Mouse (Mus musculus) limb, embryonic 14.5 days (tissue): ENCODE results near the gene Ube4a. TPM values are rescaled to one million over a fixed set of nuclear protein-coding genes. Genes with fewer than 3 reads are reported as not detected.
A peak's percentile ranks its signal among the peaks of the same experiment; 100 is the strongest.

Experiments
- ATAC-seq: fragments of 200-750 bp; cut with Nextera tagmentation; 2 replicates; pipeline ENCODE4 v1.8.0; 2017; ENCODE audit warnings: low read depth, moderate number of reproducible peaks, moderate TSS enrichment; ENCODE audit not compliant: low FRiP score
- DNase-seq: peaks from one replicate; pipeline ENCODE4 v3.0.0-alpha.2; 2015; ENCODE audit warnings: low spot score
- H3K27ac ChIP-seq: fragments of 300-500 bp; sonication (generic); replicated peaks from 2 replicates; pipeline ENCODE4 v1.5.1; 2014; ENCODE audit warnings: low read depth, mild to moderate bottlenecking, low read length, moderate library complexity, mixed read lengths
- H3K27me3 ChIP-seq: fragments of 300-500 bp; sonication (generic); 2 replicates; pipeline ENCODE4 v1.6.1; 2014; ENCODE audit warnings: low read length, mixed read lengths; ENCODE audit not compliant: control insufficient read depth, insufficient read depth
- H3K36me3 ChIP-seq: fragments of 300-500 bp; sonication (generic); 2 replicates; pipeline ENCODE4 v1.6.1; 2014; ENCODE audit warnings: mild to moderate bottlenecking, low read length, moderate library complexity, mixed read lengths; ENCODE audit not compliant: control insufficient read depth, insufficient read depth
- H3K4me1 ChIP-seq: fragments of 300-500 bp; sonication (generic); 2 replicates; pipeline ENCODE4 v1.6.1; 2014; ENCODE audit warnings: antibody characterized with exemption, low read length, mixed read lengths; ENCODE audit not compliant: control insufficient read depth, insufficient read depth
- H3K4me2 ChIP-seq: fragments of 300-500 bp; sonication (generic); replicated peaks from 2 replicates; pipeline ENCODE4 v1.6.1; 2014; ENCODE audit warnings: low read depth, mild to moderate bottlenecking, low read length, moderate library complexity; ENCODE audit not compliant: severe bottlenecking
- H3K4me3 ChIP-seq: fragments of 300-500 bp; sonication (generic); replicated peaks from 2 replicates; pipeline ENCODE4 v1.5.1; 2014; ENCODE audit warnings: low read length
- H3K9ac ChIP-seq: fragments of 300-500 bp; sonication (generic); 2 replicates; pipeline ENCODE4 v1.6.1; 2014; ENCODE audit warnings: mild to moderate bottlenecking, low read depth, low read length, moderate library complexity; ENCODE audit not compliant: severe bottlenecking
- H3K9me3 ChIP-seq: fragments of 300-500 bp; sonication (generic); 2 replicates; pipeline ENCODE4 v1.6.1; 2016; ENCODE audit warnings: low read length; ENCODE audit not compliant: control insufficient read depth
- POLR2A ChIP-seq: fragments of 200-500 bp; IDR thresholded peaks from 2 replicates; pipeline ENCODE4 v1.8.0; 2012; ENCODE audit warnings: inconsistent platforms, mild to moderate bottlenecking, moderate library complexity, borderline replicate concordance; ENCODE audit not compliant: insufficient read depth, insufficient read length; ENCODE audit errors: extremely low read depth
- WGBS: fragments of 180-500 bp; shearing (Covaris S2); extraction: QIAGEN DNeasy Blood & Tissue Kit; methylation state at CpG from one replicate; pipeline ENCODE4 v1.1.7; 2014; 5-methylcytosine and 5-hydroxymethylcytosine counted together
- polyA plus RNA-seq, 2 experiments: library from polyadenylated mRNA; depleted of rRNA in 1 of 2; stranded (reverse) in 1 of 2; unstranded in 1 of 2; fragments of >200 nt; fragmentation: Nextera tagmentation in 1 of 2; extraction: Ambion mirVana in 1 of 2; gene quantifications; 2 replicates each; pipeline versions ENCODE4 v1.2.1 to v1.2.3; 2012 to 2014

Gene Ube4a
- polyA plus RNA-seq, 2 experiments: 23.9 to 33.4 TPM

DNA sequence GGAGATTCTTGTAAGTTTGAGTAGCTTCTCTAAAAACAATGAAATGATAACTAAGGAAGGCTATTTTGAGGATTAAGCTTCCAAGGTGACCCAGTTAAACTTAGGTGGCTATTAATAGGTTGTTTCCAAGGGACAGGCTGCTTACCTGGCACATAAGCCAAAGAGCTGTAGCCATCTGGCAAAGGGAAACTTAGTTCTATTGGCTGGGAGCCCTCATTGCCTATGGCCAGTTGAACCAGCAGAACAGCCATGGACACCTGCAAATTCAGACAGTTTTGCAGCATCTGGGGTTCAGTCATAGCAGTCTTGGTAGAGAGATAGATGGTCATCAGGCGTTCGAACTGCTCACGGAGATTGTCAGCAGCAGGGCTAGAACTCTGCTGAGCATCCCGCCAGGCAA lies 23.0 kb downstream of the Ube4a start:
- H3K4me2 ChIP-seq: no peak overlapping the region
- ATAC-seq (no peak), DNase-seq (no peak)
- H3K4me3 ChIP-seq: no peak overlapping the region
- H3K27ac ChIP-seq: no peak overlapping the region
- H3K36me3 ChIP-seq: peaks cover 83% of the 10 kb centered on the region
- no peaks in the 10 kb centered on the region for H3K4me1 ChIP-seq
- no peaks in the 10 kb centered on the region for H3K9me3 ChIP-seq
- H3K27me3 ChIP-seq: no peaks in the 10 kb centered on the region
- no peak for TF ChIP-seq POLR2A
- H3K9ac ChIP-seq: no peak overlapping the region
- WGBS: 96% methylated on average over 4 of the region's 4 CpGs

DNA sequence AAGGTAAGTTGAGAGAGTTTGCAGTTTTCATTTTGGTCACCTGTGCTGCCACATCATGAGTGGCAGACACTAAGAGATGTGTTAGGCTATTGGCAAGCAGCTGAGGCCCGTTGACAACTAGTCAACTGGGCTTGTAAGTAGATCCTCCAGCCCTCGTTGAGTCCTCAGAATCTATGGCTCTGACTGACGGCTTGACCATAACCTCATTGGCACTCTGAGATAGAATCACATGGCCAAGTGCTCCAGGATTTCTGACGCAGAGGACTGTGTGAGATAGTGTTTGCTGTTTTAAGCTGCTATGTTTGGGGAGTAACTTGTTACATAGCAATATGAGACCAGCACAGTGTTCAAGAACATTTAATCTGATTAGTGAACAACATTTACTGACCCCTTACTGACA lies 23.6 kb downstream of the Ube4a start:
- Histone ChIP-seq H3K27ac (no peak overlapping the region), H3K4me1 (no peaks in the 10 kb centered on the region), H3K27me3 (no peaks in the 10 kb centered on the region), H3K4me3 (no peak overlapping the region), H3K4me2 (no peak overlapping the region), H3K9ac (no peak overlapping the region), H3K9me3 (no peaks in the 10 kb centered on the region), H3K36me3 (peaks cover 87% of the 10 kb centered on the region)
- 91% methylated on average over 4 of the region's 4 CpGs for WGBS
- TF ChIP-seq POLR2A: no peak
- no peak for ATAC-seq
- DNase-seq: no peak

DNA sequence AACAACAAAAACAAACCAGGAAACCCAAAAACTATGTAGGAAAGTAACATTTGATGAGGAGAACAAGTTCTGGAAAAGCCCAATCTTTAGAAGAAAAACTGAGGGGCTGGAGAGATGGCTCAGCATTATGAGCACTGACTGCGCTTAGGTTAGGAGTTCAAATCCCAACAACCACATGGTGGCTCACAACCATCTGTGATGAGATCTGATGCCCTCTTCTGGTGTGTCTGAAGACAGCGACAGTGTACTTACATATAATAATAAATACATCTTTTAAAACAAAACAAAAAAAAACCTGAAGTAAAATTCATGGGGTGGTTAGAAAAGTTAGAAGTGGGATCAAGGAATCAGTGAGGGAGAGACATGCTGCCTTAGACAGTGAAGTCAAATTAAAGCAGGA lies 43.9 kb downstream of the Ube4a start:
- 66% methylated on average over 2 of the region's 2 CpGs for WGBS
- ATAC-seq: no peak

DNA sequence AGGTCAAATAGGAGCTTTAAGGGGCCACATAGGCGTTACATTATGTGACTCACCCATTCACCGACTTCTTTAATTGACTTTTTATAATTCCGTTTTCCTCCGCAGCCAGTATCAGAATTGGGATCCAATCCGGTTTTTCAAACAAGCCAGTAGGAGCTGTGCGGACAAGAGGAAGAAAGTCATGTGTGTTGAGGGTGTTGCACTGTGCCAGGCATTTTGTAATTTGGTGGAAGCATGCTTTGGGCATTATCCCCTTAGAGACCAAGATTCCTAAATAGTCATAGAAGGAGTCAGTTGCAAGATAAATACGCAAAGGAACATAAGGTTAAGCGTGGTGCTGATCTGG lies 44.3 kb downstream of the Ube4a start:
- H3K9ac ChIP-seq: peak overlapping the region; percentile 88
- peak; percentile 86 for ATAC-seq

More for the DNA sequence above, 43.9 kb downstream of the Ube4a start:
- no peak for DNase-seq
- peak overlapping the region; percentile 54 for H3K4me2 ChIP-seq
- H3K9me3 ChIP-seq: no peaks in the 10 kb centered on the region
- H3K9ac ChIP-seq: peak overlapping the region; percentile 88
- H3K27ac ChIP-seq: peak overlapping the region; percentile 78
- H3K4me1 ChIP-seq: peaks cover 5% of the 10 kb centered on the region; the same call in 1 of the 2 replicates
- H3K4me3 ChIP-seq: peak overlapping the region; percentile 94
- H3K36me3 ChIP-seq: peaks cover 14% of the 10 kb centered on the region
- no peaks in the 10 kb centered on the region for H3K27me3 ChIP-seq
- no peak for TF ChIP-seq POLR2A

DNA sequence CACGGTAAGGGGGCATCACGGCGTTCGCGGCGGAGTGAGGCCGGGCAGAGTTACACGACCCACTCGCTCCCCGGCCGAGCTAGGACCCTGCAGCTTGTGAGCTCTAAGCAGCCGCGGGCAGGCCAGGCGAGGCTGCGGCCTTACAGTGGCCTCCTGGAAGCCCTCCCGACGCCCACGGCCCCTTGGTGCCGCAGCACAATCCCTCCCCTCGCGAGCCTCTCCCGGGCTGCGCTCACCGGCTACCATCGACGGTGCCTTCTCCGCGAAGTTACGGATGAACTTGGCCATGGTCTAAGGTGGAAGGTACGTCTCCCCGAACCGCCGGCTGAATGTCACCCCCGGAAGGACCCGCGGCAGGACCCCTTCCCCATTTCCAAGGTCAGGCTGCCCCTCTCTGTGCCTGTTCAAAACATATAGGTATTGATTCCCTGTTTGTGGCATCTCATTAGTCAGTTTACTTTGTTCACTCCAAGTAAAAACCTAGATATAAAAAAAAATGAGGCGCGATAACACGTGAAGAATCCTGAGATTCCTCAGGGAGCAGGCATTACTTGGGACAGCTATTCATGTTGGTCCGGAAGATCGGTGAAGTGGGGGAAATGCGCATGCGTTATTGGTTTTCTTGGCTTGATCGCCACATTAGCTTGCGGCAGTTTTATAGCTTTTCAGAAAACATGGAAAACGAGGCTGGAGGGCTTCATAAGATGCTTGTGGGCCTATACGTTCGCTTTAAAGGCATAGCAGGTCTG lies 44.9 kb downstream of the Ube4a start, which contains the start of gene Atp5l:
Atp5l (minus strand) TSS at position 369 of the 749 bp plus-strand sequence.
- Histone ChIP-seq H3K36me3 (peaks cover 6% of the 10 kb centered on the region), H3K9me3 (no peaks in the 10 kb centered on the region), H3K27ac (peak within 1 kb of the TSS; percentile 78), H3K27me3 (no peaks in the 10 kb centered on the region), H3K4me3 (peak within 1 kb of the TSS; percentile 94), H3K9ac (peak within 1 kb of the TSS; percentile 88), H3K4me1 (peaks cover 5% of the 10 kb centered on the region; the same call in 1 of the 2 replicates), H3K4me2 (peak within 1 kb of the TSS; percentile 69)
- 0 out of 2 replicates have a peak, but pooled peaks have one; percentile 41 for TF ChIP-seq POLR2A
- ATAC-seq (peak; percentile 93), DNase-seq (peak; percentile 100)
- WGBS: under 1% methylated on average over 44 of the region's 48 CpGs

More for the DNA sequence above, 44.3 kb downstream of the Ube4a start:
- H3K4me1 ChIP-seq: peaks cover 5% of the 10 kb centered on the region; the same call in 1 of the 2 replicates
- H3K4me3 ChIP-seq: peak overlapping the region; percentile 94
- H3K27me3 ChIP-seq: no peaks in the 10 kb centered on the region
- no peaks in the 10 kb centered on the region for H3K9me3 ChIP-seq
- 1% methylated on average over 8 of the region's 8 CpGs for WGBS
- no peak for DNase-seq
- TF ChIP-seq POLR2A: 0 out of 2 replicates have a peak, but pooled peaks have one; percentile 24
- H3K27ac ChIP-seq: peak overlapping the region; percentile 78
- peaks cover 11% of the 10 kb centered on the region for H3K36me3 ChIP-seq
- peak overlapping the region; percentile 54 for H3K4me2 ChIP-seq
